Mouse (Mus musculus) limb, embryonic 12.5 days (tissue): Measurements from ENCODE around the gene Rab17. TPM values are rescaled to one million over a fixed set of nuclear protein-coding genes. Genes with fewer than 3 reads are reported as not detected.

Experiments
- polyA plus RNA-seq: library from polyadenylated mRNA; unstranded; fragments of >200 nt; fragmentation: Nextera tagmentation; extraction: Ambion mirVana; gene quantifications from 2 replicates; pipeline ENCODE4 v1.2.1, GENCODE M21; 2016

The Rab17 gene
- polyA plus RNA-seq, 1 experiment from 2014 or later = 0.98 TPM

Other genes with a start within 250 kb of the Rab17 start
- gene Col6a3, start 125.7 kb downstream of the Rab17 start, polyA plus RNA-seq = 27.4 and 28.2 TPM in 2 replicates
- gene Mlph, start 54.6 kb downstream of the Rab17 start, polyA plus RNA-seq = 0.23 and 0.37 TPM in 2 replicates
- not detected in 2 replicates for gene Prlh, start 16.6 kb downstream of the Rab17 start, polyA plus RNA-seq
- 28.3 and 29.9 TPM in 2 replicates for gene Lrrfip1, start 29.1 kb upstream of the Rab17 start, polyA plus RNA-seq
- gene Rbm44, start 175.4 kb upstream of the Rab17 start, polyA plus RNA-seq = 0.70 and 1.0 TPM in 2 replicates
- 1.1 and 1.9 TPM in 2 replicates for gene Ramp1, start 210.2 kb upstream of the Rab17 start, polyA plus RNA-seq